Mouse (Mus musculus): Measurements from ENCODE around the gene Gm20696. TPM values are rescaled to one million over a fixed set of nuclear protein-coding genes. Genes with fewer than 3 reads are reported as not detected.

The Gm20696 gene
- total RNA-seq, 2 experiments from 2014 or later = 11.2 to 15.9 TPM

- intact Hi-C loops (cut with DNase I) = no loop called here
- no peak for DNase-seq
Measured at GRCm38 (mm10) chr6:99491979-99492544, 174.5 kb downstream of the Gm20696 start.

DNA sequence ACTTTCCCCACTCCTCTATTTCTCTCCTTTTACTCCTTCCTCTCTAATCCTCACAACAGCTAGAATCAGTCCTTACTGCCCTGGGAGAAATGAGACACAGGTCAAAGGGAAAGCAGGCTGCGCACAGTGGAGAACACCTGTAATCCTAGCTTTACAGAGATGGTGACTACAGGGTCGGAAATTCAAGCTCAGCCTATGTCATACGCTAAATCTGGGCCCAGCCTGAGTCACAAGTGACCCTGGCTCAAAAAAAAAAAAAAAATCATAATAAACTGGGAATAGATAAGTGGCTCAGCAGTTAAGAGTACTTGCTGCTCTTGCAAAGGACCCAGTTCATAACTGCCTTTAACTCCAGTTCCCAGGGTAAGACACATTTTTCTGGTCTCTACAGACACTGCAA is 175.5 kb downstream of the Gm20696 start:
- DNase-seq = no peak
- intact Hi-C loops (cut with DNase I) = no loop called here

DNA sequence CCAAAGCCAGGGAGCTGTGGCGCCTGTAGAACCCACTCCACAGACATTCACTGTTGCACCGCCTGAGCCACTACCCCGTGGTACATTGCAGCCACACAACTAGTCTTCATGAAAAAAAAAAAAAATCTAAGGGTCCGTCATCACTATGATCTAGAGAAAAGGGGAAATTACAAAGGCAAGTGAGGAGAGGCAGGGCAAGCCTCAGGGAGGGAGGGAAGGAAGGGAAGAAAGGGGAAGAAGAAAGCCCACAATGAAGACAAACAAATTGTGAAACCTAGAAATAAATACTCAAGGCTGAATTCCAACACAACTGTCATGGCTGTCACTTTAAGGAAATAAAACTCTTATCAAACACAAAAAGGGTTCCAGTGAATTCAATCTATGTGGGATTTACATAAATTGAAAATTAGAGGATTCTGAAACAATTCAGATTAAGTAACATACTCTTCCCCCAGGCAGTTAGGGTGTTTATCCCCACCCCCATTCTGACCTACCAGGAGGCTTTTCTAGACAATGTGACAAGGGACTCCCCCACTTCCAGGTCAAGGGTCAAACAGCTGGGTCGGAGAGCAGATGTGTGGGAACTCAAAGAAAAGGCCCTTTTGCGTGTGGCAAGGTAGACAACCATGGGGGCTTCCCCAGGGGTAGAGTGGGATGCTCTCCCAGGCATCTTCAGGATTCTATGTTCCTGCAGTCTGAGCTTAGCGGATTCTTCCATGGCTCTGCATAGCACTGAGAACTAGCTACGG is 176.5 kb downstream of the Gm20696 start:
- DNase-seq = no peak
- intact Hi-C loops (cut with DNase I) = no loop called here

- intact Hi-C loops (cut with DNase I) = no loop called here
- no peak for DNase-seq
Measured at GRCm38 (mm10) chr6:99489423-99489822, 177.2 kb downstream of the Gm20696 start.

- DNase-seq = peak; percentile 61
- intact Hi-C loops (cut with DNase I) = no loop called here
Measured at GRCm38 (mm10) chr6:99485884-99486640, 180.5 kb downstream of the Gm20696 start.

DNA sequence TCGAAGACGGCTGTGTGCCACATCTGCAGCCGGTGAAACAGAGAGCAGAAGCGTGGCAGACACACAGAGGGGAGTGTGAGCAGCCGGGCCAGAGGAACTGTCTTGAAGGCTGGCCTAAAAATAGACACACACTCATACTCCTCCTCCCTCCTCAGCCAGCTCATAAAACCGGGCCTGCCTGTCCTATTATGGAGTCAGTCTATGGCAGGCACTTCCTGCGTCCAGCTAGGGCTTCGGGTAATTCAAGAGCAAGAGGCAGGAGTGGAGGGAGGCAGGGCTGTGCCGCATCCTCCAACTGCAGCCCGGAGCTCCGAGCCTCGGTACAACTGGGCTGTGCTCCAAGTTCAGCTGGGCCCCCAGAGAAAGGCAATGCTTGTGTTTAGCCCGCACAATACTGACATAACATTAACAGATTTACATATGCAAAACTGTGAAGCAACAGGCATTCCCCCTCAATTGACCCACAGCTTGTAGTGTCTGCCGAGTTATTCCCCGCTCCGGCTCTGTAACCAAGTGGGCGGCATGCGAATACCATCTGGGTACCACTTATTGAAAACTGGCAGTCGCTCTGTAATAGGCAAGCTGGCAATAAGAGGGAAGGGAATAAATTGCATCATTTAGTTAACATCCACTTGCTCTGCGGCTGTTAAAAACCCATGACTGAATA is 181.2 kb downstream of the Gm20696 start:
- intact Hi-C loops (cut with DNase I) = no loop called here
- DNase-seq = peak; percentile 69

- no peak for DNase-seq
- intact Hi-C loops (cut with DNase I) = no loop called here
Measured at GRCm38 (mm10) chr6:99484884-99485216, 181.7 kb downstream of the Gm20696 start.

DNA sequence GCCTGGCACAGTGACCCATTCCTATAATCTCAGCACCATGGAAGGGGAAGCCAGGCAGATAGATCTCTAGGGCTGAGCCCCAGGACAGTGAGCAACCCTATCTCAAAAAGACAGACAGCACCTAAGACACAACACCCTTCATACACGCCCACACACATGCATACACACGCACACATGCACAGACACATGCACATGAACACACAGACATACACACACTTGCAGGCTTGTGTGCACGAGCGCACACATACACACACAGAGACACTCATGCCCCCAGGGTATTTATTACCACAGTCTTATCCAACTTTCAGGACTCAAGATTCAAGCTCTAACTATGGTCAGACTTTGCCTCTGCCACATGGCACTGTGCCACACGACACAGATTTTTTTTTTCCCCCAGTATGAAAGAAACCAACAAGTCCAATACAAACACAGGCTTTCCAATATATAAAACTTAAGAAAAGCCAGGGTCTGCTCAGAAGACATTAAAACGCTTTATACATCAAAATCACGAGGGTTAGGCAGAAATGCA is 182.3 kb downstream of the Gm20696 start:
- no peak for DNase-seq
- intact Hi-C loops (cut with DNase I) = no loop called here

GRCm38 (mm10) chr6:99483556-99483955 is 183.0 kb downstream of the Gm20696 start:
- intact Hi-C loops (cut with DNase I) = no loop called here
- DNase-seq = no peak

DNA sequence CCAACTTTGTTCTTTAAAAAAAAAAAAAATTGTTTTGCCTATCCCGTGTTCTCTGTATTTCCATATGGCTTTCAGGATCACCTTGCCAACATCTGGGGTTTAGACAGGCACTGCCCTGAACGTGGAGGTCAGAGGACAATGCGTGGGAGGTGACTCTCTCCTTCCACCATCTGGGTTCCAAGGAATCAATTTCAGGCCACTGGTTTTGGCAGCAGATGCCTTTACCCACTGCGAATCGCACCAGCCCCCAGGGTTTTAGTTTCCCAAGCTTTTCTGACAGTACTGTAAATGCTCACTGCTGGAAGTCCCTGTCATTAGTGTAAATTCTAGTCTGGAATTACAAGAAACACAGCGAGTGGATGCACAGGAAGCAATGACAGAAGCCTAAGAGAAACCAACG is 185.0 kb downstream of the Gm20696 start:
- no peak for DNase-seq
- intact Hi-C loops (cut with DNase I) = no loop called here

DNA sequence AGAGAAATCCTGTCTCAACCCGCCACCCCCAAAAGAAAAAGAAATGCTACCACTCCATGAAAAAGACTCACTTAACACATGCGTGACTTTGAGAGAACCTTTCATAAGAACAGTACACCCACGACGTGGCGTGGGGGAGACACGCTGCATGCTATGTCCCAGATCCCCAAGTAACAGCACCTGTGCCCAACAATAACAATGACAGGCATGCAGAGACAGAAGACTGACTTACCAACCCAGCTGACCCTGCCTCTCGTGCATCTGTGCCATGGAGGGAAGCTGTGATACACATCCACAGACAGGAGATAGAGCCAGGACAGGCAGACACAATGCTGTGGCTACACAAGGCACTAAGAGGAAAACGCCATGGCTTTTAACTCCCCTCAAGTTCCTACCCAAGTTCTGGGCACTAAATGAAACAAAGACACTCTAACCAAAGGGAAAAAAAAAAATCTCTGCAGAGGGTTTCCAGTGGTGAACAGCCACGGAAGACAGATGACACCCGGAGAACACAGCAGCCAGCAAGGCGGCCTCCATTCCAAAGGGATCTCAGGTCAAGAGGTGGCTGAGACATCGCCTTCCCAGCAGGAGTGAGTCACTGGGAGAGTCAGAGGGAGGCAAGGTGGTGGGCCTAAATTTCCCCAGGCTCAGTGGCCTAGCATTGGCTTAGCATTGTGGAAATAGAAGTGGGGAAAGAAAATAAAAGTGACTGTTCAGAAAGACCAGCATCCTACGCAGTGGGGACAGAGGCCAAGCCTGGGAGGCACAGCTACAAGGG is 187.5 kb downstream of the Gm20696 start:
- intact Hi-C loops (cut with DNase I) = no loop called here
- DNase-seq = no peak

DNA sequence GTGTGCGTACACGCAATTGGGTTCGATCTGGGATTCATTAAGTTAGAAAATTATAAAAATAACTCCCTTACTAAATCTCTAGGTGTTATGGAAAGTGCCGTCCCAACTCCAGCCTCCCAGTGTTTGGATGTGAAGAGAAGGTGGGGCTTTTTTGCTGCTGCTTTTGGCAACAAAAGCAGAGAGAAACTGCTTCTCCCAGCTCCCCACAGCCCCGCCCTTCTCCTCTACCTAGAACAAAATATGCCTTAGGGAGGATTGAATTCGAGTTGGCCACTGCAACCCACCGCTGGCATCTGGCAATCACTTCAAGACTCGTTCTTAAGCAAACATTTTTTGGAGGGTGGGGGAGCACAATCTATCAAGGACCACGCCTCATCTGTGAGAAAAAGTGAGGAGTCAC is 191.6 kb downstream of the Gm20696 start:
- no peak for DNase-seq
- intact Hi-C loops (cut with DNase I) = no loop called here

DNA sequence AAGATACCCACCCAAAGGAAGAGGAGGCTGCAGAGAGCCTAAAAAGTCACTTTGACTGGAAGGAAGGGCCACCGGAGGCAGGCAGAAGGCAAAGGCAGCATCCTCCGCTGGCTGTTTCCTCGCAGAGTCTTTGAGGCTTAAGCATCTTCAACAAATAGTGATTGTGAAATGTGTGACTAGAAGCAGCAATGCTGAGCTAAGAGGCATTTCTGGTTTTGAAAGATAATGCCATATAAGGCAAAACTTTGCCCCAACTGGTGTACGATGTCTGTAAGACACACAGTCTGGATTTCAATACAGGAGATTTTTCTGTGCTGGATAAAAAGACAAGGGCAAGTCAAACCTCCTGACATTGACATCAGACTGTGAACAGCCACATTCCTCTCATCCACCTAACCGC is 195.7 kb downstream of the Gm20696 start:
- no peak for DNase-seq
- intact Hi-C loops (cut with DNase I) = no loop called here

GRCm38 (mm10) chr6:99469134-99469834 is 197.3 kb downstream of the Gm20696 start:
- intact Hi-C loops (cut with DNase I) = no loop called here
- DNase-seq = no peak

DNA sequence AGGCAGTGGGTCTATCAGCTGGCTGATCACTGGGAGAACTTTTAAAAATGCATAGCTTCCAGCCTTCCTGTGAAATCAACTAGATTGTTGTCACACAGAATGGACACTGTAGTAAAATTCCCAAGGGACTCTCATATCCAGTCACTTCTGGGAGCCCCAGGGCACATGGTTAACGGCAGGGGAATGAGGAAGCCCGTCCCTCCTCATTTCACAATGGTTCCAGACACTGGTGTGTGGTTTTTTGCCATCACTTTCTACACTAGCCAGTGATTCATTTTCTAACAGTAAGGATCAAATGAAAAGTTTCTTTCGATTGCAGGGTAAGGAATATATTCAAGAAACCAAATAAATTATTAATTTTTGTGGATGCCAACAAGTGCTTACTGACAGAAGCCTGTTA is 198.8 kb downstream of the Gm20696 start:
- no peak for DNase-seq
- intact Hi-C loops (cut with DNase I) = no loop called here

DNA sequence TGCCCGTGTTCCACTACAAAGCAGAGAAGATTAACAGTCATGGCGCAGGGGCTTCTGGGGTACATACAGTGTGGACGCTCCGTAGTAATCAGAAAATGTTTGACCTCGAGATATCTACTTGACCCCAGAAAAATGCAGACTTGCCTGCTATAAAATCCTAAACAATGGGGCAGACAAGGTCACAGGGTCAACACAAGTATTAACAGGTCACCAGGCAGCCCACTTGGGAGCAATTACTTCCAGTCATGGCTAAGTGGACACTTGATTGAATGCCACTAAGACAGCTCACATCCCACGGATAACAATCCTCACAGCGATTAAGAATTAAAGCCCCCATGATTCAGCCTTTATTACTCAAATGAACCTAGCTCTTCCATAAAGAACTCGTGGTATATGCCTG is 199.5 kb downstream of the Gm20696 start:
- DNase-seq = no peak
- intact Hi-C loops (cut with DNase I) = no loop called here

GRCm38 (mm10) chr6:99466354-99466753 is 200.2 kb downstream of the Gm20696 start:
- no peak for DNase-seq
- intact Hi-C loops (cut with DNase I) = no loop called here

DNA sequence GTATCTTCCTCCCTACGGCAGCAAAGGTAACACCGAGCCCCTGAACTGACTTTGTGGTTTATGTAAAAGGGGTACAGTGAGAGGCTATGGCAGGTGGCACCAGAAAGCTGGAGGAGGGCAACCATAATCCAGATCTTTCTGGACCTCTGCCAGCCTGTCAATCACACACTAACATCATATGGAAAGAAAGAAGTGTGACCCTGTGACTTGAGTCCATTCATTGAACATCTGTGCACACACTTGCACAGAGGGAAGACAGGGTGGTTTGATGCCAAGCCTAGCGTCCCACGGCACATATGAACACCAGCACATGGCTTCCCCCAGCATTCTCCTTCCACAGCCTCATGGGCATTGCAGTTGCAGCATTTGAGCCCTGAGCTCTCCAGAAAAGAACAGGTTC is 202.1 kb downstream of the Gm20696 start:
- peak; percentile 19 for DNase-seq
- intact Hi-C loops (cut with DNase I) = no loop called here

- intact Hi-C loops (cut with DNase I) = no loop called here
- DNase-seq = peak; percentile 81
Measured at GRCm38 (mm10) chr6:99463906-99464305, 202.7 kb downstream of the Gm20696 start.

DNA sequence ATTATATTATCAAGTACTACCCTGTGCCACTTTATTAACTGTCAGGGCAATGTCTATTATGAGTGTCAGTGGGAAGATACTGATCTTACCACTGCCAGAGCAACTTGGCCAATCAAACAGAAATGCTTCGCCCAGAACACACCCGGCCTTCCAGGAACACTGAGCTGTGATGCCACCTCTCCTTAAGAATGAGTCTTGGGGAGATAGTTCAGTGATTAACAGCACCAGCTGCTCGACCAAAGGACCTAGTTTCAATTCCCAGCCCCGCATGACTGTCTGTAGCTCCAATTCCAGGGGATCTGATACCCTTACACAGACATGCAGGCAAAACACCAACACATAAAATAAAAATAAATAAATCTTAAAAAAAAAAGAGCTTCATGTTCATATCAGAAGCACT is 207.8 kb downstream of the Gm20696 start:
- intact Hi-C loops (cut with DNase I) = no loop called here

More for the DNA sequence above, 207.8 kb downstream of the Gm20696 start:
- DNase-seq = no peak
